Mouse (Mus musculus) ovary, postnatal 14 days (tissue): ENCODE results near the gene Ptp4a2.
"Not testable (repeated sequence)": the region's sequence is repeated elsewhere in the genome, so short reads cannot be mapped to it uniquely, and the experiment has no call there.

Experiments used
- DNase-seq: peaks from one replicate; pipeline ENCODE4 v3.0.0; 2022; ENCODE audit warnings: low spot score

Gene Ptp4a2

DNA sequence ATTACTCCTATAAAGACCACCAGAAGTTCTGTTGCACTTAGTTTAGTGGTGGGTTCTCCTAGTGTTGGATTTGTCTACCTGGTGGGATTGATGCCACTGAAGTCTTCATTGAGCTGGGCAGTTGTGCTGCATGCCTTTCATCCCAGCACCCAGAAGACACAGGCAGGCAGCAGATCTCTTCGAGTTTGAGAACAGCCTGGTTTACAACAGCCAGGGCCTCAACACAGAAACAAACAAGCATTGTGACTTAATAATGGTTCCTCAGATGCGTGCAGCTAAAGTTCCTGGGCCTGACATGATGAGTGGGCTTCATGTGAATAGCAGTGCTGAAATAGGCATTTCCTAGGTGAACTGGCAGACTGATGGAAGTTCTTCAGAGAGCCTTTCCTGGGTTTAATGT, 42.0 kb downstream of the Ptp4a2 start:
- no peak for DNase-seq

DNA sequence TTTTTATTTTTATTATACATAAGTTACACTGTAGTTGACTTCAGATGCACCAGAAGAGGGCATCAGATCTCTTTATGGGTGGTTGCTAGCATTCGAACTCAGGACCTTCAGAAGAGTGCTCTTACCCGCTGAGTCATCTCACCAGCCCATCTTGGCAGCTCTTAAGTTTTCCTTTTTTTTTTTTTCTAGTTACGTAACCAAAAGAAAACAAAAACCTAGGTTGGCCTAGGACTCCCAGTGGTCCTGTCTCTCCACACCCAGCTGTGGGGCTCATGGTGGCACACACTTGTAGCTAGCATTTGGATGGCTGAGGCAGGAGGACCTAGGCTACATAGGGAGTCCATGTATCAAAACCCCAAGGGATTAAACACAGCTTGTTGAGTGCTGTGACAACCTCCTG, 43.0 kb downstream of the Ptp4a2 start:
- no peak for DNase-seq

DNA sequence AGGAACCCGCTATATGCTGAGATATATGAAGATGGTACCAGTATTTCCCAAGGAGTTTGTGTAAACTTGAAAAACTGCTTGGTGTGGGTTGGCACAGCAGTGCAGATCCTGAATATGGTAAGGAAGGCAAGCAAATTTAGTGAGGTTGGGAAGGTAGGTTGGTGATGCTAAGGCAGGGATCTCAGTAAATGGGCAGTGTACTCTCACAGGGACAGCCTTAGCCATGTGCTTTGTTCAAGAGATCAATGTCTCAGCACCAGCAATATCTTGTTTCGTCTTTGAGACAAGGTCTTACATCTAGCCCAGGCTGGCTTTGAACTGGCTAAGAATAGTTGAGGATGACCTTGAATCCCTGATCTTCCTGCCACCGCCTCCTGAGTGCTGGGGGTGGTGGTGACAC, 43.6 kb downstream of the Ptp4a2 start:
- DNase-seq, result no peak

DNA sequence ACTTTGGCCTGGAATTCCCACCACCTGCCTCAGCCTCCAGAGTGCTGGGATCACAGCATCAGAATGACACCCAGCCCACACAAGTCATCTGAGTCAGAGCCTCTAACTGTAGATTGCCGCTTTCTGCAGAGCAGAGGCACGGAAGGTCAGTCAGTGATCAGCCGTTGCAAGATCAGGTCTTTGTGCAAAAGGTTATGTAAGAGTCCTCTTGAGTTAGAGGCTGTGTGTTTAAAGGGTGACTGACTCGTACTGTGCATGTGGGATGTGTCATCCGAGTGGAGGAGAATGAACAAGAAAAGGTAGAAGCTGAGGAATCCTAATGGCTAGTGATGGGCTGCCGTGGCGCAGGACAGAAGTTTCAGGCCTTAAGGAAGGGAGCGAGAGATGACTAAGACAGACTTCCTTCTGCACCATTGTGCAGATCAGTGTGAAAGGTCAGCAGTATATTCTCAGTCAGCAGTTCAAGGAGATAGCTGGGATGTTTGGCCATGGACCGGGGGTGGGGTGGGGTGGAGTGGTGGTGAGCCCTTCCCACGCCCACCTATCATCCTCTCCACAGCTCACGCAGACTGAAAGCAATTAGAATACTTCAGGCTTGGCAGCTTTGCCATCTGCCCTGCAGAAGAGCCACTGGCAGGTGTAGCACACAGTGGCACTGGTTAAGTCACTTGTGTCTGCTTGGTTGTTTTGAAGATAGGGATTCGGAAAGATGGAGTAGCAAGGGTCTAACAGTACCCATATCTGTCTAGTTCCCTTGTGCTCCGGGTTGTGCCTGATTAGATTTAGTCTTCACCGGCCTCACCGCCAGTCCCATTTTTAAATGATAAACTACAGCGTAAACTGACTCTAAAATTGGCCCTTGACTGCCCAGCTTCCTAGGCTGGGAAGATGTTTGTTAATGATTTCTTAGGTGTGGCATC, 44.3 kb downstream of the Ptp4a2 start:
- no peak for DNase-seq

DNA sequence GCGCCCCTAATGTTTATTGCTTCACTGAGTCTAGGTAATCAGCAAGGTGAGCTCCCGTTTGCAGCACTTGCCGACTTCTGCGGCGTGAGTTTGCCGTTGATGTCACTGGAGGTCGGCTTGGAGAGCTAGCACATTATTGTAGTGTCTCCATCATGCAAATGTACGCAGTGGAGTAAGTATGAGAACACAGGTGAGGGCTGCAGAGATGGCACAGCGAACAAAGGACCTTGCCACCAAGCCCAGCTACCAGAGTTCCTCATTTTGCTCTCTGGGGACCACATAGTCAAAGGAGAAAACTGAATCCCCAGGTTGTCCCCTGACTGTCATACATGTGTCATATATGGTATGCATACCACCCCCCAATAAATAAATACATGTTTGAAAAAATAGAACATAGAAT, 49.4 kb downstream of the Ptp4a2 start:
- DNase-seq, result no peak

DNA sequence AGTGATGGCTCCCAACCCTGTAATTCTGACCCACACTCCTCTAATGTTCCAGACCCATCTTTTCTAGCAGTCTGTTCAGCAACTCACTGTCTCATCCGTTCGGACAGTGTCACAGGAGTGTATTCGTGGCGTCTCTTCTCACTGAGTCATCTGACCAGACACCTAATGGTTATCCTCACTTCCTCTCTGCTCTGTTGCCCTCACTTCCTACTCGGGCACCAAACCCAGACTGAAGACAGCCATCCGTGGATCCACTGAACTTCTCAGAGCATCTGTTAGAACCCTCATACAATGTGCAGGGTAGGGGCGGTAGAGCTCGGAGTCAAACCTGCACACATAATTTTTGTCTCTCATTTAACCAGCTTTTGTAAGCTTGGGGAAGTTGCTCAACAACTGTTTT, 50.4 kb downstream of the Ptp4a2 start:
- DNase-seq, result no peak

DNA sequence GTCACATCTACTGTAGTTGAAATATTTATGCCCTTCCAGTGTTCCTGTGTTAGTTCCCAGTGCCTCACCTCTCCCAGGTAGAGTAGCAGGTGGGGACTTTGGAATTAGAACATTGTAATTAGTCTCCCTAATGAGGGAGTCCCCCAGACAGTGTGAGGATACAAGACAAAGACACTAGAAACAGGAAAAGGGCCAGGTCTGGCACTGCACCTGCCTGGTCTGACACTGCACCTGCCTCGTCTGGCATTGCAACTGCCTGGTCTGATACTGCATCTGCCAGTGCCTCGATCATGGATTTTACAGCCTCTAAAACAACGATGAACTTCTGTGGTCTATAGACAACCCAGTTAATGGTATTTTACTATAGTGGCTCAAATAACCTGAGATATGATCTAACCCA, 51.3 kb downstream of the Ptp4a2 start:
- no peak for DNase-seq

DNA sequence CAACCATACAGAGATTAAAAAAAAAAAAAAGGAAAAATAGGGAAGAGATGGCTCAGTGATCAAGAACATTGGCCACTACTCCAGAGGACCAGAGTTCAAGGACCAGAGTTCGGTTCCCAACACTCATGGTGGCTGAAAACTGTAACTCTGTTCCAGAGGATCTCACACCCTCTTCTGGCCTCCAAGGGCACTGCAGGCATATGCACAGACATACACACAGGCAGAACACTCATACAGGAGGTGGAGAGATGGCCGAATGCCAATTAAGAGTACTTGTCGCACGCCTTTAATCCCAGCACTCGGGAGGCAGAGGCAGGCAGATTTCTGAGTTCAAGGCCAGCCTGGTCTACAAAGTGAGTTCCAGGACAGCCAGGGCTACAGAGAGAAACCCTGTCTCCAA, 55.2 kb downstream of the Ptp4a2 start:
- not testable (repeated sequence) for DNase-seq

DNA sequence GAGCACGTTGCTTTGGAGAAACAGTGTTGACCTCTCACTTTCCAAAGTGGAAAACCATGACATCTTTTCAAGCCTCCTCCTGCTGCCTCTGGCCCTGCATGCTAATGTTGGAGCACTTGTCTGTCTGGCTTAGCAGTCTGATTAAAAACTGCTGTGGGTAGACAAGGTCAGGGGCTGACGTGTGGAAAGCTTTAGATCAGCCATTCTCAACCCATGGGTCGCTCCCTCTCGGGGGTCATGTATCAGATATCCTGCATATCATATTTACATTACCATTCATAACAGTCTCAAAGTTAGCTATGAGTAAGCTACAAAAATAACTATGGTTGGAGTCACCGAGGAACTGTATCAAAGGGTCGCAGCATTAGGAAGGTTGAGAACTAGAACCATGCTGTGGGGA, 57.2 kb downstream of the Ptp4a2 start:
- DNase-seq, result no peak

DNA sequence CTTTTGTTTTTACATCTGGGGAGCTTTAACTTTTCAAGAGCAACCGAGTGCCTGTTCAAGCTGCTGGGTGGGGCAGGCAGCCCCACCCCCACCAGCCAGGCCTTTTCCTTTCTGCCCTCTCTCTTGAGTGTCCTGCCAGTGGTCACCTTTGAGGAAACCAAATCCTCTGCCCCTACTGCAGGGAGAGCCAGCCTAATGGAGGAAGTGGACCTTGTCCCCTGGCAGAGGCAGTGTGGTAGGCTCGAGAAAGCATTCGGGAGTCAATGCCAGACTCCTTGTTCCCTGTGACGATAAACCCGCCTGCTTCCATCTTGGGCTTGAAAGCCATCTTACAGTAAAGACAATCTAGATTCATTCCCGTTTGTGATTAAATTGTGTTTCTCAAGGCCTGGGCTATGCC, 59.5 kb downstream of the Ptp4a2 start:
- DNase-seq, result no peak

DNA sequence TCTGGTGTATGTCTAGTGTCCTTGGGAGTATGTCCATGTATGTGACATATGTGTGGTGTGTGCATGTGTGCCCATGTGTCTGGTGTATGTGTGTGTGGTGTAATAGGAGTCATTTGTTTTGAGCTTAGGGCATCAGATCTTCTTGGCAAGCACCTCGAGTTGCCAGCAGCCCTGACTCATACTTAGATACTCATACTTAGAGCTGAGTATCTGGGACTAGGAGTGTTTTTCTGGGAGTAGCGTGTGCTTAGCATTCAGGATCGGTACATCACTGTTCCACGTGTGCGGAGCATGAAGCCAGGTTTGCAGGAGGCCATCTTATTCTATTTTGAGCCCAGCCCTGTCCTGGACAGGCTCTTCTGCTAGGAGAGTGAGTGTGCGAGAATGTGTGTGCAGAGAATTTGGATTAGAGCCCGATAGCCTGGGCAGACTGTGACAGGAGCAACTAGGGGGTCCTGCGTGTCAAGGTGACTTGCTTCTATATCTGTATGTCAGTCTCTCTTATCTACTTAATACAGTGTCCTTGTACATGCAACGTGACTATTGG, 61.4 kb downstream of the Ptp4a2 start:
- no peak for DNase-seq

DNA sequence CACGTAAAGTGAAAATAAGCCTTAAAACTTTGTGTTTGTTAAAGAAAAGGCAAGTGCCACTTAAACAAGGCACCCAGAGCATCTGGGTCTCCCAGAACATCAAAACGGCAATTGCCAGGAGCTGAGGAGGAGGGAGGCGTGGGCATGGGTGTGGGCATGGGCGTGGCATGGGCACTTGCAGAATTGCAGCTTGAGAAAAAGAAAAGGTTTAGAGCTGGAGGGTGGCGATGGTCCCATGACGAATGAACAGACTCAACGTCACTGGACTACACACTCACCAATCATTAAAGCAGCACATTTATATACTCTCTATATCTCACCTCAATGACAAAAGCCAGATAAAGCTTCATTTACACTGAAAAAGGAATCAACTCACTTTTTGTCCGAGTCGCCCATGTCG, 63.8 kb downstream of the Ptp4a2 start:
- DNase-seq, result no peak

DNA sequence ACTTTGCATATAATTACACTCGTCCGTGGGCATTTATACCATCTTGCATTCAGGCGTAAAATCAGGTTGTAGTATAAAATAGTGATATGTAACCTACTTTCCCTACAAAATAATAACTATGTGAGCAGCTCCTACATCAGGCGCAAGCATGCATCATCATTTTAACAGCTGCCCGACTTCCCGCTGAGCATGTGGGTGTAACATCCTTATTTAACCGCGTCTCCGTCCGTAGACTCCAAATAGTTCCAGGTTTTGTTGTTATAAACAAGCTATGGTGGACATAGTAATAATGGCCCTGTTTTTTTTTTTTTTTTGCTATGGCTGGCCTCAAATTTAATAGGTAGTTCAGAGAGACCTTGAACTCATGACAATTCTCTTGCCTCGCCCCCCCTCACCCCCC, 64.4 kb downstream of the Ptp4a2 start:
- no peak for DNase-seq

DNA sequence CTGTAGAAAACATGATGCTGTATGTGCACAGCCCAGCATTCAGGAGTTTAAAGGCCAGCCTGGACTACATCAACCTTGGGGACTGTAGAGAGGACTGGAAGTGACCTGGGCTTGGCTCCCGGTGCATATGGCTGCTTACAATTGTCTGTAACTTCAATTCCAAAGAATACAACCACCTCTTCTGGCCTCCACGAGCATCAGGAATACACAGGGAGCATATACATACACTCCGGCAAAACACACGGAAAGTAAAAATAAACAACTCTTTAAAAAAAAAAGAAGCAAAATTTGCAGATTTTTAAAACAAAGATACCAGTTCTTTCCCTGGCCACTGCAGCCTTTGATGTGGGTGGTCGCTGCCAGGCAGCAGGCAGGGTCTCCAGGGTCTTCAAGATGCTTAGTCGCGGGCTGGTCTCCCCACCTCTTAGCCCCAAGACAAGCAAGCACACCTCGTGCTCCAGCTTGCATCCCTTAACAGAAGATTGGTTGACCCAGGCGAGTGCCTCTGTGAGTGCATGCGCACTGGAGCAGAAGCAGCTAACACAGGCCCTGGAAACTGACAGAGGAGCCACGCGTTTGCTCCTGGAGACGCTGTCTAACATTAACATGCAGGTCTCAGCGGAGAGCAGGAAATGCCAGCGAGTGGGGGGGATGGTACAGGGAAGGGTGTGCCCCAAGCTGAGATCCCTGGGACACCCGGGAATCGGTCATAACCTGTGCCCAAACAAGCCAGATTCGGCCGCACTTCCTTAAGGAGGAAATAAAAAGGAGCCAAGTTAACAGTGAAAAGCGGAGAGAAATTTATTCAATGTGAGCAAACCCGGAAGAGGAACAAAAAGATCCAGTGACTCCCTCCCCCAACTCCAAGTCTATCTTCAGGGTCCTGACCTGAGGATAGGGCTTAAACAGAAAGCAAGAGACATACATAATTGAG, 66.1 kb downstream of the Ptp4a2 start:
- peak; percentile 52 for DNase-seq

DNA sequence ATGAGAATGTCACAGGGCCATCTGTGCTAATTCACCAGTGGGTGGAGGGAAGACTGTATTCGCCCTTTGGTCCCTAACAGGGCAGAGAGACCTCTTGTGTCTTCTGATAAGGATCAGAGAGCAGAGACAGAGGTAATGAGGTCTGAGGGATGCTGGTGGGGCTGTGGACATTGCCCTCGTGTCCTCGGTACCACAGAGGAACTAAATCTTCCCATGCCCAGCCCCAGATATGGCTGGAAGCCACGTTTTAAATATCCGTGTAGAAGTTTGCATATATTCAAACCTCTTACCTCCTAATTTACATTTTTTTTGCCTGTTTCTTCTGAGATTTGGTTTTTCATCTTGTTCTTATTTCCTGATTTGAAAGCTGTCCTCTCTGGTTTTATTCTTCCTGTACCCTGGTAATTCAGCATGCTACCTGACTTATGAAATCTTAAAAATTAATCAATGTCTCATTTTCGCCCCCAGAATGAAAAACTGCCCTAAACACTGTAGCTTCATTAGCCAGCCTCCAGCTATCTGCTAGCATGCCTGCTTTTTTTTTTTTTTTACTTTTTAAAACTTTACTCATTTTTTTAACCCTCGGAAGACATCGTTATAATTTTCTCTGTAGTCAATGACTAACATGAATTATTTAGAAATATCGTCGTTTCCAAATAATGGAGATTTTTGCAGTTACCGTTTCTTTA, 67.1 kb downstream of the Ptp4a2 start:
- DNase-seq, result no peak

DNA sequence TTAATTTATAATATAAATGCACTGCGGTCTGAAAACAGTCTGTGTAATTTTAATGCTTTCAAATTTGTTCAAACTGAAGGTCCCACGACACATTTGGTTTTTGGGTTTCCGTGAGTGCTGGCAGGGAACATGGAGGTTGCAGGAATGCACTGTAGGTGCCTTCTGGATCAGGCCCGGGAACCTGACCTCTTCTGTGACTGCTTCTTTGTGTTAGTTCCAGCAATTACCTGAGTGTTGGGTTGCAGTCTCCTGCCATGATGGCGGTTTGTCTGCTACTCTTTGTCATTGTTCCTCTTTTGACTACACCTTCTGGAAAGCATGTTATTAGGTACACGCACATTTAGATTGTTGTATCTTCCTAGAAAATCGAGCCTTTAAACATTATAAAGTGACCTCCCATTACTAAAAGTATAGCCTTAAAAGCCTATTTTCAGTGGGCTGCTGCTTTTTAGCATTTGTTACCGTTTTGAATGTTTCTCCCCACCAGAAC, 67.7 kb downstream of the Ptp4a2 start:
- DNase-seq, result no peak

DNA sequence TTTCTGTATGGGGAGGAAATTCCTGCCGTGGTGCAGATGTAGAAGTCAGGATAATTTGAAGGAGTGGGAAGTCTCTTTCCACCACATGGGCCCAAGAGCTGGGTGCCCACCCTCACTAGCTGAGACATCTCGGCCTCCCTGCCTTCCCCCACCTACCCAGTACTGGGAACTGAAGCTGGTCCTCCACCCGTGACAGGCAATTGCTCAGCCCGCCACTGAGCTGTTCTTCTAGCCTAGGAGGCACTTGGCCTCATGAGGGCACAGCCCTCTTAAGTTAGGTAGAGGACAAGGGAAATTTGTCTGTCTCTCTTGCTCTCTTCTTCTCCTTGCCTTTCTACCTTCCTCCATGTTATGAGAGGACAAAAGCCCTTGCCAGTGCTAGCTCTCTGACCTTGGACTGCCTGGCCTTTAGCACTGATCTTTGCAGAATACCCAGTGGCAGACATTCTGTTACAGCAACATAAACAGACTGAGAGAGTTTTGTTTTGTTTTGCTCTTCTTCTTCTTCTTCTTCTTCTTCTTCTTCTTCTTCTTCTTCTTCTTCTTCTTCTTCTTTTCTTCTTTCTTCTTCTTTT, 68.3 kb downstream of the Ptp4a2 start:
- no peak for DNase-seq

DNA sequence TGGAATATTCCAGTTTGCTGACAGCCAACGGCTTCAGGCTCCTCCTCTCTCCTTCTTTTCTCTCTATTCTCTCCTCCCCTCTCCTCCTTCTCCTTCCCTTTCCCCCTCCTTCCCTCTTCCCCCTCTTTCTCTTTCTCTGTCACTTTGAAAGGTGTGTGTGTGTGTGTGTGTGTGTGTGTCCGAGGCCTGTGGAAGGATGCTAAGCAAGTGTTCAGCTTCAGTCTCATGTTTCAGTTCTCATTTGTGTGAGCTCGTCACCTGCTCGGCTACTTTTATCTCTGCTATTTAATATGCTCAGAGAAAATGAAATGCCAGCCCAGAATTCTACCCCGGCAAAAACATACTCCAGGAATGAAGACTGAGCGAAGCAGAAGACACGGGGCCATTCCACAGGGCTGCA, 69.6 kb downstream of the Ptp4a2 start:
- no peak for DNase-seq

DNA sequence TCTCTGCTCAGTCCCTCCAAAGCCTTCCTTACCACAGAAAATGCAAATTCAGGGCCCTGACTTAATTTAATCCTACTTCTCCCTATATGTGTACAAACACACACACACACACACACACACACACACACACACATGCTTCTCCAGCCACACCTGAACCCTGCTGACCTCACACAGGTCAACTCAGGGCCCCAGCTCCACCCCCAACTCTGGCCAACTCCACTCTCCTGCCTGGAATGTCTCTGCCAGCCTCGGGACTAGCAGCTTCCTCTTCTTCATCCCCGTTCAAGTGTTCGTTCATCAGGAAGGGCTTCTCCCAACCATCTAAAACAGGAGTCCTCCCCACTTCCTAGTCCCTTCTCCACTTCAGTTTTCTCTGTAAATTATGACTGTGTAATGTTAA, 70.6 kb downstream of the Ptp4a2 start:
- no peak for DNase-seq

DNA sequence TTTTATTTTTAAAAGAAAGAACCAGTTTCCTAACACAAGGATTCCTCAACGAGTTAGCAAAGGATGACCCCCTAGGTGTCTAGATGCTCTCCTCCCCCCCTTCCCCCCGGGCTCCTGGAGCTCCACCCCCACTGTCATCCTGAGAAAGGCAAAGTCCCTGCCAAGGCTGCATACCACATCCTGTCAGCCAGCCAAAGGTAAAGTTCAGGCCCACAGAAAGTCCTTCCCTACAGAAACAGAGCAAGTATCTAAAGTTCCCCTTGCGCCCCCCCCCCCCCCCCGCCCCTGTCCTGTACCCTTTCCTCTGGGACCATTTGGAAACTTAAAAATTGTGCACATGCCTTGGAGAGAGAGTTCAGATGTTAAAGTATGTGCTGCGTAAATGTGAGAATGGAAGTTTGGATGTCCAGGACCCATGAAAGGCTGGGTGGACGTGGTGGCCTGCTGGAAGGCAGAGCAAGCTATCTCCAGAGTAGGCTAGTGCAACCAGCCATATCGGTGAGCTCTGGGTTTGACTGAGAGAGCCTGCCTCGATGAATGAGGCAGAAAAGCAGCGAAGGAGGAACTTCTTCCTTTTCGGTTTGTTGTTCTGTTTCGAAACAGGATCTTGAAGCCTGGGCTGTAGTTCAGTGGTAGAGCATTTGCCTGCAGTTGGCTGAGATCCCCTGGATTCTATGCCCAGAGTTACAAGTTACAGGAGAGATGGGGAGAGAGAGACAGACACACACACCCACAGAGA, 71.7 kb downstream of the Ptp4a2 start:
- DNase-seq, result no peak
